Mouse (Mus musculus) liver, adult 2 months (tissue): ENCODE results near the gene Ralgps1. TPM values are rescaled to one million over a fixed set of nuclear protein-coding genes. Genes with fewer than 3 reads are reported as not detected.

Experiments used
- DNase-seq: peaks from one replicate; pipeline ENCODE4 v3.0.0-alpha.2; 2011; ENCODE audit warnings: low read depth, low spot score; ENCODE audit errors: extremely low read depth
- H3K27ac ChIP-seq: fragments of 200-500 bp; replicated peaks from 2 replicates; pipeline ENCODE4 v1.5.1; 2012; ENCODE audit warnings: low read depth, mild to moderate bottlenecking, control low read depth, inconsistent platforms, low read length; ENCODE audit not compliant: insufficient read depth
- H3K27me3 ChIP-seq: fragments of 200-500 bp; 2 replicates; pipeline ENCODE4 v1.6.1; 2012; ENCODE audit warnings: mild to moderate bottlenecking, moderate library complexity, low read length, inconsistent platforms; ENCODE audit not compliant: control insufficient read depth, insufficient read depth
- H3K36me3 ChIP-seq: fragments of 200-500 bp; 2 replicates; pipeline ENCODE4 v1.6.1; 2012; ENCODE audit warnings: low read length, inconsistent platforms; ENCODE audit not compliant: control insufficient read depth, insufficient read depth
- H3K4me1 ChIP-seq: fragments of 200-500 bp; 2 replicates; pipeline ENCODE4 v1.6.1; 2011; ENCODE audit warnings: low read length; ENCODE audit not compliant: control insufficient read depth, insufficient read depth
- H3K4me3 ChIP-seq: fragments of 200-500 bp; 2 replicates; pipeline ENCODE4 v1.5.1; 2011; ENCODE audit warnings: low read depth, mild to moderate bottlenecking, control low read depth, low read length, moderate library complexity; ENCODE audit not compliant: insufficient read depth
- H3K79me2 ChIP-seq: fragments of 200-500 bp; 2 replicates; pipeline ENCODE4 v1.6.1; 2012; ENCODE audit warnings: inconsistent platforms, mild to moderate bottlenecking, low read length, moderate library complexity; ENCODE audit not compliant: control insufficient read depth, insufficient read depth
- H3K9ac ChIP-seq: fragments of 200-500 bp; 2 replicates; pipeline ENCODE4 v1.6.1; 2012; ENCODE audit warnings: low read depth, mild to moderate bottlenecking, control low read depth, inconsistent platforms, low read length
- CTCF ChIP-seq: fragments of 200-500 bp; IDR thresholded peaks from 2 replicates; pipeline ENCODE4 v1.5.1; 2011; ENCODE audit warnings: low read depth, low read length, control low read depth
- POLR2A ChIP-seq: fragments of 200-500 bp; IDR thresholded peaks from 2 replicates; pipeline ENCODE4 v1.6.1; 2011; ENCODE audit warnings: low read length, control low read depth; ENCODE audit not compliant: insufficient read depth; ENCODE audit errors: extremely low read depth
- WGBS: fragments of 180-500 bp; shearing (Covaris S2); methylation state at CpG from one replicate; pipeline ENCODE4 v1.1.7; 2018; 5-methylcytosine and 5-hydroxymethylcytosine counted together
- polyA plus RNA-seq: library from polyadenylated mRNA; depleted of rRNA; stranded (reverse); fragments of >200 nt; gene quantifications from 2 replicates; pipeline ENCODE4 v1.2.3, GENCODE M21; 2012
- total RNA-seq: library from RNA; depleted of rRNA; stranded (reverse); fragments of >200 nt; gene quantifications from 2 replicates; pipeline ENCODE4 v1.2.3, GENCODE M21; 2014

Ralgps1 gene
- total and polyA plus RNA-seq, 2 experiments, result 2.6 to 3.3 TPM

DNA sequence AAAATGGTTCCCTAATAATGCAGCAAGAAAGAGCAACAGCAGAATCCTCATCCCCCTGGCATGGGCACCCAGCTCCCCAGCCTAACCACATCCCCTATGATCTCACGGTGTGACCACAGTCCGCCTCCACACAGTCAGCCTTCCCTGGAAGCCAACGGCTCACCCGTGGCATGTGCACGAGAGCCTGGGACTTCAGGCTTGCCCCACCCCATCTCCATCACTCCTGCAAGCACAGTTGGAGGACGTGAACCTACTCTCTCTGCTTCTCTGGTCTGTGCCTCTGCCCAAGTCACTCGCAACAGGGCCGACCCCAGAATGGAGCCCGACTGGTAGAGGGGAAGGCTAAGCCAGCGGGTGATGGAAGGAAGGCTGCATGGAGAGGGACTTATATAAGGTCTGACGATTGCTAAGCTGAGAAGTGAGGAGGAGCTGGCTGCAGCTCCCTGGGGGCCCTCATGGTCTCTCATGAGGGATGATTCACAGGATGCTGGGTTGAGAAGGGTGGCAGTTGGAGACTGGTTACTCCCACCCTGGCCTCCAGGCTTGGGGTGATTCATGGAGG, 149.9 kb downstream of the Ralgps1 start:
- Histone ChIP-seq H3K4me1 (peaks cover 9% of the 10 kb centered on the region), H3K27me3 (no peaks in the 10 kb centered on the region), H3K36me3 (no peaks in the 10 kb centered on the region), H3K9ac (no peak overlapping the region), H3K79me2 (no peaks in the 10 kb centered on the region), H3K4me3 (no peak overlapping the region), H3K27ac (no peak overlapping the region)
- no peak for TF ChIP-seq CTCF
- 83% methylated on average over 11 of the region's 11 CpGs for WGBS
- DNase-seq, result no peak

DNA sequence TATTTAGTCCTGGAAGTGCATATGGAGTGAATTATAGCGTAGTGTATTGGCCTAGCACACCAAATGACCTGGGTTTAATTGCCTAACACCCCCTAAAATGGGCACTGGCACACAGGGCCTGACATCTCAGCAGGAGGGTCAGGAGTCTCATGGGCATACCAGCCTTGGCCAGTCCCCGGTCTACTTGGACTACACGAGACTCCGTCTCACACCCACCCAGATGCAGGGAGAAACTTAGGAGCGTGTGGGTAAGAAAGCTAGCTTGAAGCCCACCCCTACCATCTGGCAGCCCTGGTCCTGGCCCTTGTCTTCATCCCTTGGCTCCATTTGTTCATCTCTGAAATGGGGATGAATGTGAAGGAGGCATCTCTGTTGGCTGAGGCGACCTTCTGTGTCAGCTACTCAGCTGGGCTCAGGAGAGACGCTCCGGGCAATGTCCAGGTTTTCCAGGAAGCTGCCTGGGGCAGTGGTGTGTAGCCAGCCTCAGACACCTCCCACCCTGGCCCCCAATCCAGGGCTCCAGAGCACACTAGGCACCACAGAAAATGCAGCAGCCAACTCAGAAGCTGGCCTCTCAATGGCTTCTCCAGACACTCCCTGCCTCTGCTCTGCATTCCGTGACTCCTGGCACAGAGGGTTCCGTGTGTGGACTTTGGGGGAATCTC, 150.5 kb downstream of the Ralgps1 start:
- Histone ChIP-seq H3K9ac (no peak overlapping the region), H3K4me3 (no peak overlapping the region), H3K27ac (no peak overlapping the region), H3K4me1 (peaks cover 9% of the 10 kb centered on the region), H3K36me3 (no peaks in the 10 kb centered on the region), H3K27me3 (no peaks in the 10 kb centered on the region), H3K79me2 (no peaks in the 10 kb centered on the region)
- TF ChIP-seq POLR2A (no peak), CTCF (no peak)
- DNase-seq, result no peak
- WGBS, result 85% methylated on average over 10 of the region's 10 CpGs

DNA sequence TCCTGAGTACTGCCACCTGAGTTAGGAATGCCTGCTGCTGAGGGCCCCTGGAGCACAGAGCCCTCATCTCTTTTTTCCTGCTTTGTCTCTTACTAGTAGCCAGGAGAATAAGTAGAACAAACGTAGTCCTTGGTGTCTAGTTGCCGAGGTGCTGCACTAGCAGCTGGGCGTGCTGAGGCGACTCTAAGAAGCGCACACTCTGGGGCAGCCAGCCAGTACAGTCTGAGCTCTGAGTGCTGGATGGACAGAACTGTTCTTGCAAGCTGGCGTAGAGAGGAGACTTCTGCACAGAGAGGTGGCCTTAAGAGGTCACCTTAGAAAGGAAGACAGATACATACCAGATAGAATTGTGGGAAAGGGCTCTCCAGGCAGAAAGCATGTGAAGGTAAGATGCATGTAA, 151.0 kb downstream of the Ralgps1 start:
- Histone ChIP-seq H3K27me3 (no peaks in the 10 kb centered on the region), H3K79me2 (no peaks in the 10 kb centered on the region), H3K27ac (no peak overlapping the region), H3K4me3 (no peak overlapping the region), H3K36me3 (no peaks in the 10 kb centered on the region), H3K4me1 (peaks cover 13% of the 10 kb centered on the region), H3K9ac (no peak overlapping the region)
- TF ChIP-seq POLR2A (no peak), CTCF (no peak)
- no peak for DNase-seq
- WGBS, result 88% methylated on average over 6 of the region's 6 CpGs

DNA sequence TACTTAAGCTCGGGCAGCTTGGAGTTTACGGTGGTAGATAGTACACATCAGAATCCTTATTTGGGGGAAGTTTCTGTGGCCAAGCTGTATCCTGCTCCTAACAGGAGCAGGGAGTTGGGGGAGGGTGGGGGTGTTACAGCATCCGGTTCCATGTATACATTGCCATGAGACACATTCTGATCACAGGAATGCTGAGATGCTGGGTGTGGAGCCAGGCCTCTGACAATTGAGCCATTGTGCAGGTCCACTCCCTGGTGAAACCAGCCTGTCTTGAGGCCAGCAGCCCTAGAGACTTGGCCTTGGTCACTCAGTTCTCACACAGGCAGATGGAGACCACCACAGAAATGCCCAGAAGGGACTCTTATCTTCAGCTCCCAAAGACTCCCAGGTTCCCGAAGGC, 151.6 kb downstream of the Ralgps1 start:
- no peak overlapping the region for H3K27ac ChIP-seq
- H3K4me1 ChIP-seq, result peaks cover 10% of the 10 kb centered on the region
- no peaks in the 10 kb centered on the region for H3K36me3 ChIP-seq
- no peak for TF ChIP-seq POLR2A
- TF ChIP-seq CTCF, result no peak
- no peak overlapping the region for H3K9ac ChIP-seq
- H3K79me2 ChIP-seq, result no peaks in the 10 kb centered on the region
- no peak overlapping the region for H3K4me3 ChIP-seq
- 74% methylated on average over 4 of the region's 4 CpGs for WGBS
- H3K27me3 ChIP-seq, result no peaks in the 10 kb centered on the region
- DNase-seq, result no peak

DNA sequence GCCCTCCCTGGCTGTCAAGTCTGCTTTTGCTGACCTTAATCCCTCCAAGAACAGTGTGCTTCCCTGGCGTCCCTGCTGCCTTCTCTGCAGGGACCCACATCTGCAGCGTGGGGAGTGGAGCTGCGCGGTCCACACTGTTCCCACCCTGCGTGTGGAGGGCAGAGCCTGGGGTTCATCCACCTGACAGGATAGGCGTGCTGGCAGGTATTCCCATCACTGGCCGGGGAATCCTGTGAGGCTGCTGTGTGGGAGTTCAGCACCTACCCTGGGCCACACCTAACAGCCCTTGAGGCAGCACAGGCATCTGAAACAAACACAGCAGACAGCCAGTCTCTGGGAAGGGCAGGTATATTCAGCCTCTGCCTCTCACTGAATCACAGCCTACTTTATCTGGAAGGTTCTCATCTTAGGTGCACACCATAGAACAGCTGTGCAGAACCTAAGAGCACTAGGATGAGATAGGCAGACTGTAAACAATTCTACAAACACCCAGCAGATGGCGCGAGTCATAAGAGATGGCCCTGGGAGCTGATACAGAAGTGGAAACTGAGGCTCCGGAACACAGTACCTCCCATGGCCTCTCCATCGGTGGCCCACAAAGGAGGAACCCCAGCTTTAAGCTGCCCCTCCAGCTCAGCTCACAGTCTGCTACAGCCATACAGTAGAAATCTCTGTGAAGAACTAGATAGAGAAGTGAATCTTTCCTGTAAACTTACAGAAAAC, 152.2 kb downstream of the Ralgps1 start:
- H3K4me3 ChIP-seq, result peak overlapping the region; percentile 2; the same call in 1 of the 2 replicates

More for the DNA sequence above, 152.2 kb downstream of the Ralgps1 start:
- peak; percentile 37 for DNase-seq
- H3K36me3 ChIP-seq, result no peaks in the 10 kb centered on the region
- H3K79me2 ChIP-seq, result no peaks in the 10 kb centered on the region
- H3K27ac ChIP-seq, result no peak overlapping the region
- H3K4me1 ChIP-seq, result peaks cover 6% of the 10 kb centered on the region
- H3K27me3 ChIP-seq, result no peaks in the 10 kb centered on the region
- peak overlapping the region; percentile 37; the same call in 1 of the 2 replicates for H3K9ac ChIP-seq
- TF ChIP-seq CTCF (peak; percentile 56), POLR2A (no peak)
- 62% methylated on average over 11 of the region's 11 CpGs for WGBS
